ENCODE assay signal across 26 mouse cellular contexts in the genomic region with DNA sequence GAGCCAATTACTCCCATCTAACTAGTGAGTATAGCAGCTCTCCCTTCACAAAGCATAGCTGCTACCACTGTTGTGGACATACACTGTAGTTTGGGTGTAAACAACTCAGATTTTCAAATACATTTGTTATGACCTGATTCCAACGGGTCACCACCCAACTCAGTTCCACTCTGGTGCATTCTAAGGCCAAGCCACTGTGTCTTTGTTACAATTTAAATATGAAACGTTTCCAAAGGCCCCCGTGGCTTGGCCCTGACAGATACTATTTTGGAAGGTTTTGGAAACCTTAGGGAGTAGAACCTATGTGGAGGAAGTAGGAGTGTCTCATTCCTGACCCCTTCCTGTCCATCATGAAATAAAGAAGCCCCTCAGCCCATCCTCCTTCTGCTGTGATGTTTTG. TPM values are rescaled to one million over a fixed set of nuclear protein-coding genes. Genes with fewer than 3 reads are reported as not detected.
DNase-seq lines count a peak whose midpoint lies in the region; ATAC-seq and TF ChIP-seq lines count a peak whose summit lies in the region.
"Had no signal": no experiment of that assay in that cellular context is flagged by ENCODE, and none has a peak within 500 bp of the region (broad histone marks: within the 10 kb centered on the region; RNA-seq: fewer than 3 reads in every experiment).

No protein-coding gene starts in this region.

- no peak overlapping the region for H3K4me3 ChIP-seq in kidney, adult 2 months (ENCODE audit: insufficient read depth, low read depth, low read length)
- H3K4me3 ChIP-seq in intestine, embryonic 15.5 days (replicated peaks) = no peak overlapping the region
- H3K4me3 ChIP-seq: embryonic facial prominence, embryonic 13.5 days; embryonic facial prominence, embryonic 15.5 days; erythroblast, embryonic 14.5 days; forebrain, embryonic 10.5 days; forebrain, embryonic 12.5 days had no signal

- H3K9me3 ChIP-seq in intestine, embryonic 15.5 days = no peaks in the 10 kb centered on the region
- H3K9me3 ChIP-seq: embryonic facial prominence, embryonic 13.5 days; embryonic facial prominence, embryonic 15.5 days; forebrain, embryonic 12.5 days had no signal

- H3K4me2 ChIP-seq in intestine, embryonic 15.5 days (replicated peaks) = no peak overlapping the region
- H3K4me2 ChIP-seq: embryonic facial prominence, embryonic 13.5 days; embryonic facial prominence, embryonic 15.5 days; forebrain, embryonic 12.5 days had no signal

- H3K36me3 ChIP-seq in kidney, adult 2 months (ENCODE audit: control insufficient read depth, insufficient read depth, low read length) = no peaks in the 10 kb centered on the region
- no peaks in the 10 kb centered on the region for H3K36me3 ChIP-seq in intestine, embryonic 15.5 days
- H3K36me3 ChIP-seq: embryonic facial prominence, embryonic 13.5 days; embryonic facial prominence, embryonic 15.5 days; forebrain, embryonic 10.5 days; forebrain, embryonic 12.5 days had no signal

- ATAC-seq in intestine, embryonic 15.5 days = no peak
- ATAC-seq: forebrain, embryonic 14.5 days had no signal

- no peaks in the 10 kb centered on the region; the same call in 1 of the 2 replicates for H3K4me1 ChIP-seq in kidney, adult 2 months (ENCODE audit: control insufficient read depth, insufficient read depth, low read length)
- no peaks in the 10 kb centered on the region for H3K4me1 ChIP-seq in intestine, embryonic 15.5 days (replicated peaks)
- H3K4me1 ChIP-seq: embryonic facial prominence, embryonic 13.5 days; forebrain, embryonic 10.5 days; forebrain, embryonic 12.5 days had no signal

- no peak overlapping the region for H3K9ac ChIP-seq in intestine, embryonic 15.5 days
- H3K9ac ChIP-seq: embryonic facial prominence, embryonic 13.5 days; embryonic facial prominence, embryonic 15.5 days; forebrain, embryonic 12.5 days had no signal

- no peak for TF ChIP-seq POLR2A in kidney, adult 2 months (IDR thresholded peaks at IDR 0.05; ENCODE audit: low read depth, low read length)

- H3K27ac ChIP-seq in kidney, adult 2 months (ENCODE audit: insufficient read depth, low read depth, low read length) = no peak overlapping the region
- no peak overlapping the region for H3K27ac ChIP-seq in intestine, embryonic 15.5 days
- H3K27ac ChIP-seq: embryonic facial prominence, embryonic 13.5 days; embryonic facial prominence, embryonic 15.5 days; forebrain, embryonic 10.5 days; forebrain, embryonic 12.5 days had no signal

- TF ChIP-seq CTCF in kidney, adult 2 months (conservative IDR thresholded peaks at IDR 0.05; ENCODE audit: insufficient read depth, insufficient read length, low read depth, low read length) = no peak

- DNase-seq in kidney, adult 11 months = peak; percentile 45
- no peak for DNase-seq in kidney, postnatal 4 days
- DNase-seq in kidney, adult 2 months = peak; percentile 77
- no peak for DNase-seq in kidney, postnatal 10 days
- DNase-seq in kidney, adult 9 months = peak; percentile 73
- no peak for DNase-seq in kidney, postnatal 14 days
- DNase-seq in kidney, postnatal 36 days = peak; percentile 59 to 61
- DNase-seq: adrenal gland, adult 2 months; adrenal gland, postnatal 10 days; adrenal gland, postnatal 25 days; cerebellum, adult 11 months; cerebellum, adult 18-20 months; cerebellum, adult 8-10 months; cerebellum, adult 9-11 months; cerebellum, postnatal 14 days; cerebellum, postnatal 36 days; embryo, embryonic 11 days had no signal

- 27% methylated on average over 3 of the region's 3 CpGs for WGBS in kidney, adult 2 months
- 75% methylated on average over 3 of the region's 3 CpGs for WGBS in intestine, embryonic 15.5 days

- no peaks in the 10 kb centered on the region for H3K27me3 ChIP-seq in kidney, adult 2 months (replicated peaks; ENCODE audit: control insufficient read depth, insufficient read depth, low read length)
- H3K27me3 ChIP-seq in intestine, embryonic 15.5 days (replicated peaks) = no peaks in the 10 kb centered on the region
- H3K27me3 ChIP-seq: embryonic facial prominence, embryonic 13.5 days; embryonic facial prominence, embryonic 15.5 days; forebrain, embryonic 12.5 days had no signal

RNA-seq across cellular contexts. Expression of gene Cdcp1, which starts 15.7 kb away (rescaled TPM):
- polyA plus RNA-seq in kidney, adult 2 months (2012; rRNA removed) = 17.9 and 22.4 TPM in 2 replicates
- 13.6 and 14.7 TPM in 2 replicates for polyA plus RNA-seq in intestine, embryonic 15.5 days (2015; fragmentation: Nextera tagmentation; extraction: Ambion mirVana)
- polyA plus RNA-seq: C2C12; erythroblast, embryonic 14.5 days had no signal

RNA-seq across cellular contexts. Expression of gene Clec3b, which starts 49.4 kb away (rescaled TPM):
- 16.2 and 24.9 TPM in 2 replicates for polyA plus RNA-seq in kidney, adult 2 months (2012; rRNA removed)
- polyA plus RNA-seq in intestine, embryonic 15.5 days (2015; fragmentation: Nextera tagmentation; extraction: Ambion mirVana) = 0.51 TPM in 1 of 2 replicates, not detected in the other
- polyA plus RNA-seq: embryonic facial prominence, embryonic 11.5 days; erythroblast, embryonic 14.5 days; forebrain, embryonic 10.5 days had no signal

Comparison
In these comparisons a context has a peak if more than half of its experiments do, and no peak if none do; other contexts are left out.
1. DNase-seq: peak in kidney, adult 11 months (single experiment), kidney, adult 2 months (single experiment), kidney, adult 9 months (single experiment) and kidney, postnatal 36 days (2 of 2); none in kidney, postnatal 4 days (0 of 2), kidney, postnatal 10 days (single experiment) and kidney, postnatal 14 days (single experiment).
2. RNA of gene Clec3b, which starts 49.4 kb away (polyA plus RNA-seq): 16.2 to 24.9 TPM in kidney, adult 2 months; 0.51 TPM in intestine, embryonic 15.5 days; every median in the first group is over 10 times any median in the second.